Comparison of ENCODE assay signal across 9 mouse cellular contexts in genomic region chr10:67538585-67539400, GRCm38 (mm10). TPM values are rescaled to one million over a fixed set of nuclear protein-coding genes. Genes with fewer than 3 reads are reported as not detected.
A peak's percentile ranks its signal among the peaks of the same experiment; 100 is the strongest.
DNase-seq lines count a peak whose midpoint lies in the region; ATAC-seq and TF ChIP-seq lines count a peak whose summit lies in the region.
"Had no signal": no experiment of that assay in that cellular context is flagged by ENCODE, and none has a peak within 500 bp of the region (broad histone marks: within the 10 kb centered on the region; RNA-seq: fewer than 3 reads in every experiment).

No protein-coding gene starts in this region.

- H3K27me3 ChIP-seq in cerebellum, adult 2 months (ENCODE audit: control insufficient read depth, insufficient read depth, low read length), result peaks cover 5% of the 10 kb centered on the region; the same call in 1 of the 2 replicates
- H3K27me3 ChIP-seq in spleen, adult 2 months (ENCODE audit: control insufficient read depth, insufficient read depth, low read length), result peaks cover 21% of the 10 kb centered on the region
- peaks cover 58% of the 10 kb centered on the region for H3K27me3 ChIP-seq in heart, embryonic 11.5 days (ENCODE audit: control insufficient read depth, insufficient read depth, low read length)
- peaks cover 82% of the 10 kb centered on the region for H3K27me3 ChIP-seq in limb, embryonic 10.5 days (ENCODE audit: low read depth, poor library complexity, severe bottlenecking)
- H3K27me3 ChIP-seq in neural tube, embryonic 11.5 days (ENCODE audit: control insufficient read depth, insufficient read depth, low read length), result peaks cover 76% of the 10 kb centered on the region

- 1% methylated on average over 50 of the region's 50 CpGs for WGBS in cerebellum, adult 2 months
- WGBS in spleen, adult 2 months, result 3% methylated on average over 50 of the region's 50 CpGs
- WGBS in heart, embryonic 11.5 days (ENCODE audit: insufficient replicate concordance), result 1% methylated on average over 50 of the region's 50 CpGs
- WGBS in limb, embryonic 10.5 days, result 1% methylated on average over 50 of the region's 50 CpGs
- WGBS in neural tube, embryonic 11.5 days, result under 1% methylated on average over 50 of the region's 50 CpGs

- DNase-seq in cerebellum, adult 2 months, result peak; percentile 18 to 40
- DNase-seq in cerebellum, adult 9-11 months, result no peak
- peak; percentile 21 to 23 for DNase-seq in spleen, adult 2 months (ENCODE audit: low read depth in 1 of 2, low spot score in 2 of 2)
- DNase-seq in spleen, postnatal 36 days (ENCODE audit: low spot score in 2 of 2), result no peak
- DNase-seq in limb, embryonic 10.5 days (ENCODE audit: low spot score), result peak; percentile 59
- no peak for DNase-seq in neural tube, embryonic 11.5 days (ENCODE audit: low spot score)
- no peak for DNase-seq in ovary, adult 18-20 months (ENCODE audit: low spot score)

- ATAC-seq in heart, embryonic 11.5 days (replicated peaks; ENCODE audit: insufficient number of reproducible peaks, low FRiP score, low TSS enrichment), result no peak
- no peak for ATAC-seq in neural tube, embryonic 11.5 days (ENCODE audit: insufficient read depth, low FRiP score, low TSS enrichment)
- ATAC-seq: Patski had no signal

- TF ChIP-seq CTCF in cerebellum, adult 2 months (IDR thresholded peaks at IDR 0.05; ENCODE audit: borderline replicate concordance, insufficient read depth, low read depth, low read length), result no peak
- TF ChIP-seq CTCF in spleen, adult 2 months (IDR thresholded peaks at IDR 0.05; ENCODE audit: extremely low read depth, insufficient read depth, insufficient read length, insufficient replicate concordance), result no peak

- no peak overlapping the region for H3K27ac ChIP-seq in cerebellum, adult 2 months (ENCODE audit: insufficient read depth, low read length)
- no peak overlapping the region for H3K27ac ChIP-seq in spleen, adult 2 months (ENCODE audit: insufficient read depth, low read length)
- H3K27ac ChIP-seq in heart, embryonic 11.5 days (ENCODE audit: low read depth, low read length), result no peak overlapping the region
- no peak overlapping the region for H3K27ac ChIP-seq in limb, embryonic 10.5 days
- H3K27ac ChIP-seq in neural tube, embryonic 11.5 days (ENCODE audit: low read depth, low read length), result no peak overlapping the region

- H3K4me2 ChIP-seq in heart, embryonic 11.5 days, result peak overlapping the region; percentile 98
- peak overlapping the region; percentile 93; the same call in 1 of the 2 replicates for H3K4me2 ChIP-seq in neural tube, embryonic 11.5 days (ENCODE audit: low read depth)

- peaks cover 9% of the 10 kb centered on the region; the same call in 1 of the 2 replicates for H3K4me1 ChIP-seq in cerebellum, adult 2 months (ENCODE audit: control insufficient read depth, insufficient read depth, low read length)
- H3K4me1 ChIP-seq in spleen, adult 2 months (ENCODE audit: control insufficient read depth, insufficient read depth, insufficient read length), result peaks cover 5% of the 10 kb centered on the region
- H3K4me1 ChIP-seq in heart, embryonic 11.5 days (ENCODE audit: control insufficient read depth, insufficient read depth, low read length), result peaks cover 25% of the 10 kb centered on the region
- H3K4me1 ChIP-seq in limb, embryonic 10.5 days, result peaks cover 52% of the 10 kb centered on the region
- peaks cover 20% of the 10 kb centered on the region; the same call in 1 of the 2 replicates for H3K4me1 ChIP-seq in neural tube, embryonic 11.5 days (ENCODE audit: control insufficient read depth, insufficient read depth, low read length)

- no peaks in the 10 kb centered on the region for H3K9me3 ChIP-seq in heart, embryonic 11.5 days (replicated peaks; ENCODE audit: control insufficient read depth, low read length)
- H3K9me3 ChIP-seq in limb, embryonic 10.5 days (replicated peaks), result no peaks in the 10 kb centered on the region
- no peaks in the 10 kb centered on the region for H3K9me3 ChIP-seq in neural tube, embryonic 11.5 days (ENCODE audit: control insufficient read depth, low read length)

- 0 out of 2 replicates have a peak, but pooled peaks cover 3% of the 10 kb centered on the region for H3K36me3 ChIP-seq in spleen, adult 2 months (ENCODE audit: control insufficient read depth, insufficient read depth, low read length)
- H3K36me3 ChIP-seq in heart, embryonic 11.5 days (ENCODE audit: control insufficient read depth, insufficient read depth, low read length), result no peaks in the 10 kb centered on the region
- H3K36me3 ChIP-seq in limb, embryonic 10.5 days, result 0 out of 2 replicates have a peak, but pooled peaks cover 2% of the 10 kb centered on the region
- H3K36me3 ChIP-seq in neural tube, embryonic 11.5 days (ENCODE audit: control insufficient read depth, insufficient read depth, low read length), result no peaks in the 10 kb centered on the region

- peak overlapping the region; percentile 68 for H3K4me3 ChIP-seq in cerebellum, adult 2 months (replicated peaks; ENCODE audit: insufficient read depth, low read depth, low read length)
- peak overlapping the region; percentile 75 for H3K4me3 ChIP-seq in spleen, adult 2 months (ENCODE audit: extremely low read depth, insufficient read depth, insufficient read length)
- peak overlapping the region; percentile 71 for H3K4me3 ChIP-seq in heart, embryonic 11.5 days (ENCODE audit: low read depth, low read length)
- peak overlapping the region; percentile 66 for H3K4me3 ChIP-seq in limb, embryonic 10.5 days
- peak overlapping the region; percentile 38 for H3K4me3 ChIP-seq in neural tube, embryonic 11.5 days (ENCODE audit: low read depth, low read length)

- TF ChIP-seq POLR2A in cerebellum, adult 2 months (IDR thresholded peaks at IDR 0.05; ENCODE audit: borderline replicate concordance, insufficient read depth, low read length), result no peak
- no peak for TF ChIP-seq POLR2A in spleen, adult 2 months (IDR thresholded peaks at IDR 0.05; ENCODE audit: low read depth, low read length)

- H3K9ac ChIP-seq in heart, embryonic 11.5 days (ENCODE audit: low read depth, low read length), result no peak overlapping the region
- H3K9ac ChIP-seq in neural tube, embryonic 11.5 days (ENCODE audit: low read length), result no peak overlapping the region

RNA-seq across cellular contexts. Expression of gene Egr2, which starts 3.5 kb away (rescaled TPM):
- 0.07 and 0.21 TPM in 2 replicates for polyA plus RNA-seq in cerebellum, adult 2 months (2012; rRNA removed)
- polyA plus RNA-seq in spleen, adult 2 months (2012; rRNA removed), result 12.5 and 17.7 TPM in 2 replicates
- polyA plus RNA-seq in heart, embryonic 11.5 days (2014; fragmentation: Nextera tagmentation; extraction: Ambion mirVana), result 0.11 TPM in 1 of 2 replicates, not detected in the other
- 0.05 TPM in 1 of 2 replicates, not detected in the other for polyA plus RNA-seq in limb, embryonic 10.5 days (2016; fragmentation: Nextera tagmentation; extraction: Ambion mirVana)
- 0.76 and 1.1 TPM in 2 replicates for polyA plus RNA-seq in neural tube, embryonic 11.5 days (2014; fragmentation: Nextera tagmentation; extraction: Ambion mirVana)

RNA-seq across cellular contexts. Expression of gene Ado, which starts 10.0 kb away (rescaled TPM):
- polyA plus RNA-seq in cerebellum, adult 2 months (2012; rRNA removed), result 38.2 and 39.3 TPM in 2 replicates
- polyA plus RNA-seq in spleen, adult 2 months (2012; rRNA removed), result 9.6 and 13.2 TPM in 2 replicates
- polyA plus RNA-seq in heart, embryonic 11.5 days (2014; fragmentation: Nextera tagmentation; extraction: Ambion mirVana), result 54.3 and 57.7 TPM in 2 replicates
- 79.7 and 82.2 TPM in 2 replicates for polyA plus RNA-seq in limb, embryonic 10.5 days (2016; fragmentation: Nextera tagmentation; extraction: Ambion mirVana)
- 87.2 and 88.8 TPM in 2 replicates for polyA plus RNA-seq in neural tube, embryonic 11.5 days (2014; fragmentation: Nextera tagmentation; extraction: Ambion mirVana)

Comparison
In these comparisons a context has a peak if more than half of its experiments do, and no peak if none do; other contexts are left out.
1. DNase-seq: peak in cerebellum, adult 2 months (2 of 2), spleen, adult 2 months (2 of 2) and limb, embryonic 10.5 days (single experiment); none in cerebellum, adult 9-11 months (single experiment), spleen, postnatal 36 days (0 of 2), neural tube, embryonic 11.5 days (single experiment) and ovary, adult 18-20 months (single experiment).
2. Peak in every context shown above with its lines, with median percentiles within 50 percentile points of each other: H3K4me3 ChIP-seq.